Mouse (Mus musculus) heart, postnatal 25 days (tissue): ENCODE measurements around the gene Ntng1. TPM values are rescaled to one million over a fixed set of nuclear protein-coding genes. Genes with fewer than 3 reads are reported as not detected.

Experiments used
- total RNA-seq, 2 experiments: library from RNA; stranded (reverse); gene quantifications; 2 replicates each; pipeline ENCODE4 v1.2.3; 2021

Ntng1 gene
- total RNA-seq, 2 experiments from 2014 or later = 0.11 TPM; not detected in 1

Other genes with a start within 250 kb of the Ntng1 start
- 1 to 10 TPM; 3.5 to 4.1 TPM for gene Prmt6, start 107.0 kb upstream of the Ntng1 start, total RNA-seq